Mouse (Mus musculus) G1E (cell line): ENCODE data around the gene Pafah1b1.

Source experiments
- CTCF ChIP-seq: IDR thresholded peaks from 2 replicates; pipeline ENCODE4 v1.5.1; 2012; ENCODE audit warnings: low read depth, low read length, inconsistent platforms, mixed read lengths
- GATA1 ChIP-seq: IDR thresholded peaks from 2 replicates; pipeline ENCODE4 v1.6.1; 2012; ENCODE audit warnings: borderline replicate concordance, low read length, inconsistent platforms, mixed read lengths
- GATA2 ChIP-seq: IDR thresholded peaks from 2 replicates; pipeline ENCODE4 v1.6.1; 2012; ENCODE audit warnings: low read depth, low read length, inconsistent platforms, borderline replicate concordance
- POLR2AphosphoS5 ChIP-seq: IDR thresholded peaks from 2 replicates; pipeline ENCODE4 v1.6.1; 2012; ENCODE audit warnings: low read depth, low read length, inconsistent platforms; ENCODE audit not compliant: insufficient replicate concordance
- TAL1 ChIP-seq: conservative IDR thresholded peaks from 2 replicates; pipeline ENCODE4 v1.6.1; 2012; ENCODE audit warnings: low read depth, low read length, inconsistent platforms, mixed read lengths

- TF ChIP-seq CTCF (no peak), POLR2AphosphoS5 (no peak), TAL1 (no peak), GATA1 (no peak), GATA2 (no peak)
Observed at GRCm38 (mm10) chr11:74767469-74767868, 43.0 kb upstream of the Pafah1b1 start.
